Mouse (Mus musculus) ZHBTc4 (cell line): ENCODE data around the gene Endou.

Experiments
- DNase-seq: peaks from one replicate; pipeline ENCODE4 v3.0.0-alpha.2; 2011; ENCODE audit warnings: low read depth, low spot score

The Endou gene

GRCm38 (mm10) chr15:97728394-97728793 is 2.7 kb downstream of the Endou start:
- no peak for DNase-seq

GRCm38 (mm10) chr15:97727520-97727919 is 3.6 kb downstream of the Endou start:
- DNase-seq, result no peak

GRCm38 (mm10) chr15:97727048-97727447 is 4.1 kb downstream of the Endou start:
- DNase-seq, result no peak

GRCm38 (mm10) chr15:97726310-97726709 is 4.8 kb downstream of the Endou start:
- DNase-seq, result no peak

- DNase-seq, result no peak
These were observed 5.8 kb downstream of the Endou start for GRCm38 (mm10) chr15:97725198-97725785.

GRCm38 (mm10) chr15:97724346-97725197 is 6.6 kb downstream of the Endou start:
- DNase-seq, result no peak

- DNase-seq, result no peak
These were observed 7.4 kb downstream of the Endou start for GRCm38 (mm10) chr15:97723536-97724345.

- no peak for DNase-seq
These were observed 10.0 kb downstream of the Endou start for GRCm38 (mm10) chr15:97721008-97721701.

- no peak for DNase-seq
These were observed 11.0 kb downstream of the Endou start for GRCm38 (mm10) chr15:97720026-97720675.

GRCm38 (mm10) chr15:97719494-97719893 is 11.6 kb downstream of the Endou start:
- no peak for DNase-seq

- DNase-seq, result no peak
These were observed 12.5 kb downstream of the Endou start for GRCm38 (mm10) chr15:97718535-97719155.

- DNase-seq, result peak; percentile 70
These were observed 13.1 kb downstream of the Endou start for GRCm38 (mm10) chr15:97717861-97718534.

GRCm38 (mm10) chr15:97716782-97717181 is 14.4 kb downstream of the Endou start:
- DNase-seq, result no peak

- no peak for DNase-seq
These were observed 15.4 kb downstream of the Endou start for GRCm38 (mm10) chr15:97715734-97716133.

- DNase-seq, result no peak
These were observed 16.1 kb downstream of the Endou start for GRCm38 (mm10) chr15:97715083-97715482.

GRCm38 (mm10) chr15:97712546-97712945 is 18.6 kb downstream of the Endou start:
- no peak for DNase-seq

GRCm38 (mm10) chr15:97710906-97711305 is 20.2 kb downstream of the Endou start:
- DNase-seq, result no peak

GRCm38 (mm10) chr15:97705211-97706050 is 25.7 kb downstream of the Endou start, which contains the start of gene Rpap3:
Gene Rpap3, minus strand, starts transcription at chr15:97705825.
- DNase-seq, result peak; percentile 91

GRCm38 (mm10) chr15:97696616-97697015 is 34.5 kb downstream of the Endou start:
- DNase-seq, result no peak
